Mouse (Mus musculus): ENCODE data around the gene Llgl1. TPM values are rescaled to one million over a fixed set of nuclear protein-coding genes. Genes with fewer than 3 reads are reported as not detected.

The Llgl1 gene
- total and polyA plus RNA-seq, 2 experiments from 2014 or later: 35.2 to 75.5 TPM

GRCm38 (mm10) chr11:60731251-60731650, 31.7 kb downstream of the Llgl1 start:
- H3K4me2 ChIP-seq (ENCODE audit: low read depth, low read length): no peak overlapping the region
- H3K27ac ChIP-seq: no peak overlapping the region
- H3K36me3 ChIP-seq (ENCODE audit: insufficient read depth, low read length): peaks cover 19% of the 10 kb centered on the region
- DNase-seq (ENCODE audit: low spot score) (no peak), ATAC-seq (no peak)
- no peaks in the 10 kb centered on the region for H3K27me3 ChIP-seq (ENCODE audit: insufficient read depth, low read length)
- peaks cover 14% of the 10 kb centered on the region for H3K4me1 ChIP-seq (ENCODE audit: insufficient read depth, low read length)
- no peak overlapping the region for H3K4me3 ChIP-seq (ENCODE audit: low read length)
- 92% methylated on average over 14 of the region's 14 CpGs for WGBS
- TF ChIP-seq CTCF (IDR thresholded peaks at IDR 0.05; ENCODE audit: low read depth): no peak
- no peaks in the 10 kb centered on the region for H3K9me3 ChIP-seq (ENCODE audit: low read length)
- no peak overlapping the region for H3K9ac ChIP-seq (replicated peaks; ENCODE audit: low read length)

- Histone ChIP-seq H3K36me3 (ENCODE audit: insufficient read depth, low read length) (peaks cover 19% of the 10 kb centered on the region), H3K4me3 (ENCODE audit: low read length) (no peak overlapping the region), H3K9me3 (ENCODE audit: low read length) (no peaks in the 10 kb centered on the region), H3K27ac (no peak overlapping the region), H3K4me1 (ENCODE audit: insufficient read depth, low read length) (no peaks in the 10 kb centered on the region; the same call in 1 of the 2 replicates), H3K9ac (replicated peaks; ENCODE audit: low read length) (no peak overlapping the region), H3K27me3 (ENCODE audit: insufficient read depth, low read length) (no peaks in the 10 kb centered on the region), H3K4me2 (ENCODE audit: low read depth, low read length) (no peak overlapping the region)
- 88% methylated on average over 2 of the region's 2 CpGs for WGBS
- TF ChIP-seq CTCF (IDR thresholded peaks at IDR 0.05; ENCODE audit: low read depth): no peak
- DNase-seq (ENCODE audit: low spot score) (no peak), ATAC-seq (no peak)
Observed at GRCm38 (mm10) chr11:60734206-60734605, 34.7 kb downstream of the Llgl1 start.

GRCm38 (mm10) chr11:60735191-60735590, 35.7 kb downstream of the Llgl1 start:
- ATAC-seq: no peak
- H3K4me2 ChIP-seq (ENCODE audit: low read depth, low read length): no peak overlapping the region
- 75% methylated on average over 5 of the region's 5 CpGs for WGBS

GRCm38 (mm10) chr11:60736491-60736890, 37.0 kb downstream of the Llgl1 start:
- H3K9ac ChIP-seq (replicated peaks; ENCODE audit: low read length): no peak overlapping the region
- ATAC-seq (no peak), DNase-seq (ENCODE audit: low spot score) (no peak)
- no peaks in the 10 kb centered on the region for H3K4me1 ChIP-seq (ENCODE audit: insufficient read depth, low read length)
- H3K4me3 ChIP-seq (ENCODE audit: low read length): no peak overlapping the region
- H3K9me3 ChIP-seq (ENCODE audit: low read length): no peaks in the 10 kb centered on the region
- H3K36me3 ChIP-seq (ENCODE audit: insufficient read depth, low read length): peaks cover 16% of the 10 kb centered on the region
- H3K27me3 ChIP-seq (ENCODE audit: insufficient read depth, low read length): no peaks in the 10 kb centered on the region
- no peak overlapping the region for H3K27ac ChIP-seq
- no peak for TF ChIP-seq CTCF (IDR thresholded peaks at IDR 0.05; ENCODE audit: low read depth)
- H3K4me2 ChIP-seq (ENCODE audit: low read depth, low read length): no peak overlapping the region
- WGBS: 92% methylated on average over 3 of the region's 3 CpGs

More at GRCm38 (mm10) chr11:60735191-60735590, 35.7 kb downstream of the Llgl1 start:
- Histone ChIP-seq H3K4me1 (ENCODE audit: insufficient read depth, low read length) (no peaks in the 10 kb centered on the region), H3K27ac (no peak overlapping the region), H3K36me3 (ENCODE audit: insufficient read depth, low read length) (peaks cover 27% of the 10 kb centered on the region), H3K4me3 (ENCODE audit: low read length) (no peak overlapping the region), H3K9me3 (ENCODE audit: low read length) (no peaks in the 10 kb centered on the region), H3K9ac (replicated peaks; ENCODE audit: low read length) (no peak overlapping the region), H3K27me3 (ENCODE audit: insufficient read depth, low read length) (no peaks in the 10 kb centered on the region)
- DNase-seq (ENCODE audit: low spot score): no peak
- peak; percentile 30; the same call in 1 of the 2 replicates for TF ChIP-seq CTCF (IDR thresholded peaks at IDR 0.05; ENCODE audit: low read depth)

GRCm38 (mm10) chr11:60737450-60737849, 37.9 kb downstream of the Llgl1 start:
- no peak for TF ChIP-seq CTCF (IDR thresholded peaks at IDR 0.05; ENCODE audit: low read depth)
- no peaks in the 10 kb centered on the region for H3K9me3 ChIP-seq (ENCODE audit: low read length)
- no peak overlapping the region for H3K9ac ChIP-seq (replicated peaks; ENCODE audit: low read length)
- H3K27ac ChIP-seq: no peak overlapping the region
- H3K36me3 ChIP-seq (ENCODE audit: insufficient read depth, low read length): peaks cover 15% of the 10 kb centered on the region
- H3K27me3 ChIP-seq (ENCODE audit: insufficient read depth, low read length): no peaks in the 10 kb centered on the region
- no peak overlapping the region for H3K4me3 ChIP-seq (ENCODE audit: low read length)
- DNase-seq (ENCODE audit: low spot score) (no peak), ATAC-seq (no peak)
- no peaks in the 10 kb centered on the region for H3K4me1 ChIP-seq (ENCODE audit: insufficient read depth, low read length)
- no peak overlapping the region for H3K4me2 ChIP-seq (ENCODE audit: low read depth, low read length)

GRCm38 (mm10) chr11:60740321-60740720, 40.8 kb downstream of the Llgl1 start:
- H3K9ac ChIP-seq (replicated peaks; ENCODE audit: low read length): no peak overlapping the region
- no peak for ATAC-seq
- H3K4me2 ChIP-seq (ENCODE audit: low read depth, low read length): no peak overlapping the region
- 86% methylated on average over 3 of the region's 3 CpGs for WGBS
- no peak for TF ChIP-seq CTCF (IDR thresholded peaks at IDR 0.05; ENCODE audit: low read depth)
- no peaks in the 10 kb centered on the region for H3K9me3 ChIP-seq (ENCODE audit: low read length)
- no peaks in the 10 kb centered on the region for H3K27me3 ChIP-seq (ENCODE audit: insufficient read depth, low read length)
- peaks cover 34% of the 10 kb centered on the region for H3K36me3 ChIP-seq (ENCODE audit: insufficient read depth, low read length)
- H3K27ac ChIP-seq: no peak overlapping the region
- H3K4me3 ChIP-seq (ENCODE audit: low read length): no peak overlapping the region
- H3K4me1 ChIP-seq (ENCODE audit: insufficient read depth, low read length): no peaks in the 10 kb centered on the region
- DNase-seq (ENCODE audit: low spot score): no peak

- Histone ChIP-seq H3K9ac (replicated peaks; ENCODE audit: low read length) (no peak overlapping the region), H3K9me3 (ENCODE audit: low read length) (no peaks in the 10 kb centered on the region), H3K4me3 (ENCODE audit: low read length) (no peak overlapping the region), H3K36me3 (ENCODE audit: insufficient read depth, low read length) (peaks cover 23% of the 10 kb centered on the region; the same call in 1 of the 2 replicates), H3K4me1 (ENCODE audit: insufficient read depth, low read length) (no peaks in the 10 kb centered on the region), H3K4me2 (ENCODE audit: low read depth, low read length) (no peak overlapping the region), H3K27ac (no peak overlapping the region), H3K27me3 (ENCODE audit: insufficient read depth, low read length) (no peaks in the 10 kb centered on the region)
- ATAC-seq (no peak), DNase-seq (ENCODE audit: low spot score) (no peak)
- 94% methylated on average over 7 of the region's 7 CpGs for WGBS
- TF ChIP-seq CTCF (IDR thresholded peaks at IDR 0.05; ENCODE audit: low read depth): no peak
Observed at GRCm38 (mm10) chr11:60755570-60755969, 56.0 kb downstream of the Llgl1 start.

Measured in hindbrain, postnatal 0 days (tissue).